Mouse (Mus musculus): Measurements from ENCODE around the gene Atg4d.

DNA sequence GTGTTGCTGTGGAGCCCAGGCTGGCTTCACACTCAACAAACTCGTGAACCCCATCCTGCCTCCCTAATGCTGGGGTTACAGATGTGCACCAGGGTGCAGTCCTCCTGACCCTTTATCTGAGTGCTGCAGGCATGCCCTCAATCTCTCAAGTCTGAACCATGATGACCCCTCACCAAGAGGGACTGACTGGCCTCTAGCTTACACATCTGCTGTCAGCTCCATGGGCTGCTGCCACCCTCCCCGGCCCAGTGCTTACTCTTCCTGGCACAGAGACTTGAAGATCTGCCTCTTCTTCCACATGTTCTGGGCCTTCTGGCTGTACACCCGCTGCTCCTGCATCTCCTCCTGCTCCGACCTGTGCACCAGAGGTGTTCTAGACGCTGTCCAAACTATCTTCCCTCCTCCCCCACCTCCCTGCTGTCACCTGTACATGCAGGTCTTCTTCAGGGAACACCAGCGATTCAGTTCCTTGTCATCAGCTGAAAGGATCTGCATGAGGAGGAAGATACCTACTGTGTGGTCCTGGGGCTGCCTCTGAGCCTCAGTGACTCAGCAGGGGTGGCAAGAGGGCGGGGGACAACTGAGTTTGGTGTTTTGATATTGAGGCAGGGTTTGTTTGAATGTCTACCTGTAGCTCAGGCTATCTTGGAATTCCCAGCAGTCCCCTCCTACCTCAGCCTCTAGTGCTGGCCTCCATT lies 10.1 kb downstream of the Atg4d start:
- TF ChIP-seq GATA1 (IDR thresholded peaks at IDR 0.05; ENCODE audit: borderline replicate concordance, low read length) (no peak), FLI1 (IDR thresholded peaks at IDR 0.05; ENCODE audit: low read length) (no peak)
